Mouse (Mus musculus) megakaryocyte progenitor cell, adult 5-6 weeks (primary cell): ENCODE data around the gene Gm16253. TPM values are rescaled to one million over a fixed set of nuclear protein-coding genes. Genes with fewer than 3 reads are reported as not detected.

Experiments
- ATAC-seq: replicated peaks from 2 replicates; pipeline ENCODE4 v1.8.0; 2016; ENCODE audit warnings: mild to moderate bottlenecking, moderate TSS enrichment, inconsistent platforms; ENCODE audit not compliant: poor library complexity
- total RNA-seq, 2 experiments: library from RNA; stranded (forward) in 1 of 2; stranded (reverse) in 1 of 2; fragments of 157-497, 149-512 nt in 1 of 2; fragments of 200-1000 nt in 1 of 2; gene quantifications; 2 replicates each; pipeline versions ENCODE4 v1.2.3 to v1.2.4; 2015 to 2017

Gm16253 gene
- total RNA-seq (2015) = not detected in 2 replicates
- not detected in 2 replicates for total RNA-seq (2017)

DNA sequence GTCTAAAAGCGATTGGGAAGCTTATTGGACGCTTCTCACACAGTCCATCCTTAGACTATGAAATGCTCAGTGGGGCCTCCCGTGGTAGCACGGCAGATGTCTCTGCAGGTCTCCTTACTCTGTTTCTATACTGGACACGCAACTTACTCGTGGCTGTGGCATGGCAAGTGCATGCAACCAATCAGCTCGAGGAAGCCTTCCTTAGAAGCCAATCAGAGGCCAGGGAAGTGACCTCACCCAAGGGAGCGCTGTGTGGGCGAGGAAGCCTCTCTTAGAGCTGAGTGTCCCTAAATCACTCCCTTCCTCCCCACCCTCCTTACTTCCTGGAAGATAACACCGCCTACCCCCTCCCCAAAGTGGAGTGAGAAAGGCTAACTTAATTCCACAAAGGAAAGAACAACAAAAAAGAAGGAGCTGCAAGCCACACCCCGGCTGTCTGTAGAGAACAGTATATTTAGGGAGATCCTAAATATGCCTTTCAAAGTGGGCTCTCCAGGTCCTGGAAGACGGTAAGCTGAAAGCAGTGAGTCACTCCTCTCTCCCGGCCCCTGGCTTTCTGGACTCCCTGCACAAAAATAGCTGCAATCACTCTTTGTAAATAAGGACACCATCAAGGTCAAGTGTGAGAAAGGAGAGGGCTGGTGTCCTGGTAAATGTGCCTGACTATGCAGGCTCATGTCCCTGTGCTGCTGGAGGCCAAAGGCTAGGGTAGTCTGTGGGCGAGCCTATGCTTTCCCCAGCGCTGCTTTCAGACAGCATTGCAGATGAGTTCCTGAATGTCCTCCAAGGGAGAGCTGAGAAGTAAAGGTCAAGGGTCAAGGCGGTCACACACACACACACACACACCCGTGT lies at the start of gene Gm16253:
Gm16253 (plus strand) TSS at position 295 of the 852 bp plus-strand sequence.
- ATAC-seq = peak; percentile 85

DNA sequence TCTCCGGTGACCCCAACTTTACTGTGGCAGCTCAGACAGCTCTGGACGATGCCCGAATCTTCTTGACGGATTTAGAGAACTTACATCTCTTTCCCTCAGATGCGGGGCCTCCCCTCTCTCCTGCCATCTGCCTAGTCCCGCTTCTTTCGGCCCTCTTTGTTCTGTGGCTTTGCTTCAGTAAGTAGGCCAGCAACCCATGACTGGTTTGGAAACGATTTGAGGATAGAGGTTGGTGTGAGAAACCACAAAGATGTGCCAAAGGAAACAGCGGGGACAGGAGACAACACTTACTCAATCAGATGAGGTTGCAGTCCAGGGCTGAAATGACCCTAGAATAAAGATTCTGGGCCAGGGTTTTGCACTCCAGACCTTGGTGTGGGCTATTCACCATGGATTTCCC lies 48.3 kb upstream of the Gm16253 start:
- ATAC-seq = no peak

DNA sequence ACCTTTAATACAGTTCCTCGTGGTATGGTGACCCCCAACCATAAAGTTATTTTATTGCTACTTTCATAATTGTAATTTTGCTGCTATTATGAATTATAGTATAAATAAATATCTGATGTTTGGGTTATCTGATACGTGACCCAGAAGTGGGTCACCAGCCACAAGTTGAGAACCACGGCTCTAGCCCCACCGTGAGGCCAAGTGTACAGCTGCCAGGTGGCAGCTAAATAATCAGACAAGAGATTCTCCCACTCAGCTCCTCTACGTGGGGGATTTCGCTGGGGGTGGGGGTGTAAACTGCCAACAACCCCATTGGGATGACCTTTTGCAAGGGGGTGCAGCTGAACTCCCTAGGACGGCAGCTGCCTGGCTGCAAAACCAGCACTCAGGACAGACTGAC lies 44.7 kb upstream of the Gm16253 start:
- ATAC-seq = no peak

GRCm38 (mm10) chr3:96534300-96534699 lies 42.5 kb upstream of the Gm16253 start:
- no peak for ATAC-seq

DNA sequence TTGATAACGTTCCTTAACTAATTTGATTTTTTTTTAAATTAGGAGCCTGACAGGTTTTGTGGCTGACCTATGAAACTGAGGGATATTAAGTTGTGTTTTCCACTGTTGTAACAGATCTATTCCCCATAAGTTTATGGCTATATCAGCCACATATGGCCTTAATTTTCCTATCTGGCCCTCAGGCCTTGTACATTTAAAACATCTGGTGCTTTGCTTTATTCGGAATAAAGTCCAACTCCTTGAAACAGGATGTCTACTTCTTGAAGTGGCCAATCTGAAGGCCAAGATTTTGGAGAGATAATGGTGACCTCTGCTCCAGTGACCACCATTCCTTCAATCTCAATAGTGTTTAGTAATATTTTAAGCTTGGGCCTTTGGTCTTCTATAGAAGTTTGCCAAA lies 37.5 kb upstream of the Gm16253 start:
- ATAC-seq = no peak

DNA sequence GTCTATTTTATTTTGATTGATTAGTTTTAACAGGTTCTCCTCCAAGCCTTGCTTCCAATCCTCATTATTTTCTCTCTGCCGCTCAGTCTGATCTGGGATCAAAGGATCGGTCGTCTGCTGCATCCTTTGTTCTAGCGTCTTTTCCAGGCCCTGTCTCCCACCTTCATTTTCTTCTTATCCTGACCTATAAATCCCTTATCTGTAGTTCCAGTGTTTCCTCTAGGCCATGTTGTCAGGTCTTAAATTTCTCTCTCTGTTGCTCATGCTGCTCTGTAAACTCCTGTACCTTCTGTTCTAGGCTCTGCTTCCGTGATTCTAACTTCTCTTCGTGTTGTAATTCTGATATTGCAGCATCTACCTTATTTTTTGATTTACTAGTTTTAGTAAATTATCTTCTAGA lies 36.0 kb upstream of the Gm16253 start:
- ATAC-seq = no peak

DNA sequence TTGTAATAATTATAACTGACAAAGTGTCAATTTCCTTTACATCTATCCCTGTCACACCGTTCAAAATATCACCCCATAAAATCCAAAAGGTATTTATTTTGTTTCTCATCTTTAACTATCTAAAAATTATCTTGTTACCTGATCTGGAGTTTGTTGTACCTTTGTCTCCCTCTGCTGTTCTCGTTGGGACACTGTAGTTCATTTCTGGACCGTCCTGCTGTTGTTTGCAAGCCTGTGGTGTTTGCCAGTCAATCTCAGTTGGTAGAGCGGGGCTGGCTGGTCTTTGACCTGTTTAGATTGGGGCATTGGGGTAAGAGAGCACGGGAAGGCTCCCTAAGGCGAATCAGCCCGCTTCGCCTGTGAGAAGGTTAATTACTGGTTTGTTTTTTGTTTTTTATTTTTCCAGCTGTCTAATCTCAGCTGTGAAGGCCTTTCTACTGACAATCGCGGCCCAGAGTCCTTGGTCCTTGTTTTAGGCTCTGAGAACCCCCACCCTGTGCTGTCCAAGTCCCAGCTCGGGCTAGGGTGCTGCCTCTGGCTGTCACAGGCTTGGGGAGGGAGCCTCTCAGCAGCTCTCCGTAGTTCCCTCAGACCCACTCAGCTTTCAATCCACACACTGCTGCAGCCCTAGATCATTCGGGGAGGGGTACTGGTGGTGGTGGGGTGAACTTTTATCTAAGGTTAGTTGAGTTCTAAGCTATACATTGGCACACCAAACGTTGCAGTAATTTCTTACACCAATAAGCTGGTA lies 35.3 kb upstream of the Gm16253 start:
- peak; percentile 44; the same call in 1 of the 2 replicates for ATAC-seq

GRCm38 (mm10) chr3:96542554-96542953 lies 34.2 kb upstream of the Gm16253 start:
- no peak for ATAC-seq

DNA sequence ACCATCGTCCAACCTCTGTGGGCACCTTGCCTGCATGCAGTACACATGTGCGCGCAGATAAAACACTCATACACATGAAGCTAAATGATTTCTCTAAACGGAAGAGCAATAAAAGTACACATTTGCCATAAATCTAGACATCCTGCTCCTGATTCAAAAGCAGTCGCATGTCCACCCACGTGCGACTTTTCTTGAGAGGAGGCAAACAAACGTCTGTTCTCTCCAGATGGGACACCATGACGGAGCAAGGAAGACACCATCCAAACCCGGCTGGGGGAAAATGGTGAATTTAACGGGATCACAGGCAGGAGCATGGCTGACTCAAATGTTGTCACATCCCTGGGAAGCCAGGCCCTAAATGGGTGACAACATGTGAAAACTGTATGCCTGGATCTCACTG lies 33.4 kb upstream of the Gm16253 start:
- ATAC-seq = no peak

DNA sequence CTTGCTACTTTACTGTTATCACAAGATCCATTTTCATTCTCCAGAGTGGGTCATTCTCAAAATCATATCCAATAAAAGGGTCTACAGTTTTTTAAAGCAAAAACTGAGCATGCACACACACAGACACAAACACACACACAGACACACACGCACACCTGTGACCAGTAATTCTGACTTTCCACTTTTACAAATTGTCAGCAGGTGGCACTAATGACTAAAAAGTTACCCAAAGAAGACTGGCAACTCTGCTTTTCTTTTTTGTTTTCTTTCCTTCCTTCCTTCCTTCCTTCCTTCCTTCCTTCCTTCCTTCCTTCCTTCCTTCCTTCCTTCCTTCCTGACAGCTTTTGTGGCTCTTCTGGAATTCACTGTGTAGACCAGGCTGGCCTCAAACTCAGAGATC lies 31.2 kb upstream of the Gm16253 start:
- ATAC-seq = no peak

DNA sequence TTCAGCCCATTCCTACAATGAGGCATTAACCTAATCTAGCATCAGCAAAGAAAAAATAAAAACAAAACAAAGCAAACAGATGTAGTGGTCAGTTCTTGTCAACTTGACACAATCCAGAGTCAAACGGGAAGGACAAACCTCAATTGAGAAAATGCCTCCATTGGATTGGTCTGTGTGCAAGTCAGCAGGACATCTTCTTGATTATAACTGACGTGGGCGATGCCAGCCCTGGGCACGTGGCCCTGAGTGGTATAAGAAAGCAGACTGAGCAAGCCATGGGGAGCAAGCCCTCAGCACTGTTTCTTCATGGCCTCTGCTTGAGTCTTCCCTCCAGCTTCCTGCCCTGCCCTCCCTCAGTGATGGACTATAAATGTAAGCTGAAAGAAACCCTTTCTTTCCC lies 29.9 kb upstream of the Gm16253 start:
- ATAC-seq = no peak

- peak; percentile 93 for ATAC-seq
Measured at GRCm38 (mm10) chr3:96547389-96547960, 29.3 kb upstream of the Gm16253 start.

- ATAC-seq = no peak
Measured at GRCm38 (mm10) chr3:96548824-96549223, 28.0 kb upstream of the Gm16253 start.

DNA sequence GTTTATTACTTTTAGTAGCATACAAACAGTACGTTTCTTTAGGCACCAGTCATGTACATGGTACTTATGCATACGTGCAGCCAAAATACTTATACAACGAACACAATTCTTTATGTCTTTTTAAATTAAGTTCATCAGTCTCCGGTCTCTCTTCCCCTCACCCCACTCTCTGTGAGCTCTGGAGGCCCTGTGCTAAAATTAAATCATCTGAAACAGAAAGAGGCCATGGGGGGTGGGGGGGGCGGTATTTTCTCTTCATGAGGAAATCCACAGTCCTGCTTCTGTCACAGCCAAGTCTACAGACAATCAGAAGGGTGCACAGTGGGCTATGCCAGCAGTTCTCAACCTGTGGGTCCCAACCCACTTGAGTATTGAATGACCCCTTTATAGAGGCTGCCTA lies 27.4 kb upstream of the Gm16253 start:
- ATAC-seq = no peak

- peak; percentile 75 for ATAC-seq
Measured at GRCm38 (mm10) chr3:96551203-96551602, 25.6 kb upstream of the Gm16253 start.

GRCm38 (mm10) chr3:96551890-96552289 lies 24.9 kb upstream of the Gm16253 start:
- no peak for ATAC-seq

DNA sequence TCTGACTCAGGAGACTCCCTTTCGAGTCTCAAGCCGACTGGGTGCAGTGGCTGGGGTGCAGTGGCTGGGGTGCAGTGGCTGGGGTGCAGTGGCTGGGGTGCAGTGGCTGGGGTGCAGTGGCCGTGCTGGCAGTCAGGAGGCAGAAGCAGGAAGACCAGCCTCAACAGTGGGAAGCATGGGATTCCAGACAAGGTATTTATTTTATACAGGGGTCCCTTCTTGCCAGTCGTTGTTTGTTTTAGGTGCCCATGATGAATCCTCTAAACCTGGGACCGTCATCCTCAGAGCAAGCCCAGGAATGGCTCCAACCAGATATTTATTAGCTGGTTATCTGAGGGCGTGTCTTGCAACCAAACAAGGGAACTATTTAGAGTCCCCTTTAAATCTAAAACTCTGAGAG lies 23.2 kb upstream of the Gm16253 start:
- no peak for ATAC-seq

GRCm38 (mm10) chr3:96554251-96554650 lies 22.5 kb upstream of the Gm16253 start:
- no peak for ATAC-seq

DNA sequence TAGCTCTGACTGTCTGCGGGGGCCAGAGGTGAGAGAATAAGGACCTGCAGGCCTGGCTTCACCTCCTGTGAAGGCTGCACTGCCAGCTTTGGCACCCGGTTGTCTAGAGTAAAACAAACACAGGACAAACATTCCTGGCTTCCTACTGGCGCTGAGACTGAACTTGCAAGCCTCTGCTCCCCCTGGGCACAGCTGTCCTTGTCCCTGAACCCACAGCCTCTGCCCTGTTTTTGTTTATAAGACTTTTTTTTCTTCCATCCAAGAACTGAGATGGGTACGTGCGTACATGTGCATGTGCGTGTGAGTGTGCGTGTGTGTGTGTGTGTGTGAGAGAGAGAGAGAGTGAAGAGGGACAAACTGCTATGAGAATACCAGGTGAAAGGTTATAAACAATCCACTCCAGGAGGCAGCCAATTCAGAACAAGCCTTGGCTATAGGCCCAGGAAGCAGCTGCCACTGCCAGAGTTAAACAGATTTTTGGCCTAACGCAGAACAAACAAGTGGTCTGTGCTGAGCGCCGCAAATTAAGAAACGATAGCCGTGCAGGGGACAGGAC lies 21.7 kb upstream of the Gm16253 start:
- no peak for ATAC-seq

GRCm38 (mm10) chr3:96555999-96556614 lies 20.7 kb upstream of the Gm16253 start:
- no peak for ATAC-seq
